Mouse (Mus musculus): ENCODE data around the gene Gm10058.
"Not testable (repeated sequence)": the region's sequence is repeated elsewhere in the genome, so short reads cannot be mapped to it uniquely, and the experiment has no call there.

Gm10058 gene

GRCm38 (mm10) chrX:27946785-27947184 is at the start of gene Gm10058:
TSS of gene Gm10058 (minus strand) at chrX:27946885.
- not testable (repeated sequence) for DNase-seq (ENCODE audit: low spot score in 2 of 2)

All from right cerebral cortex, postnatal 36 days (tissue).